Mouse (Mus musculus) adrenal gland, adult 18-20 months (tissue): Measurements from ENCODE around the gene Coro1b. TPM values are rescaled to one million over a fixed set of nuclear protein-coding genes. Genes with fewer than 3 reads are reported as not detected.
A peak's percentile ranks its signal among the peaks of the same experiment; 100 is the strongest.

Experiments
- DNase-seq, 2 experiments: peaks; one replicate each; pipeline ENCODE4 v3.0.0; 2021 to 2022; ENCODE audit warnings: low spot score in 2 of 2
- total RNA-seq, 2 experiments: library from RNA; stranded (reverse); gene quantifications; 1 replicate in 1 of 2; 2 replicates in 1 of 2; pipeline ENCODE4 v1.2.3; 2021

Coro1b gene
- total RNA-seq, 2 experiments from 2014 or later, result 145 to 150 TPM

DNA sequence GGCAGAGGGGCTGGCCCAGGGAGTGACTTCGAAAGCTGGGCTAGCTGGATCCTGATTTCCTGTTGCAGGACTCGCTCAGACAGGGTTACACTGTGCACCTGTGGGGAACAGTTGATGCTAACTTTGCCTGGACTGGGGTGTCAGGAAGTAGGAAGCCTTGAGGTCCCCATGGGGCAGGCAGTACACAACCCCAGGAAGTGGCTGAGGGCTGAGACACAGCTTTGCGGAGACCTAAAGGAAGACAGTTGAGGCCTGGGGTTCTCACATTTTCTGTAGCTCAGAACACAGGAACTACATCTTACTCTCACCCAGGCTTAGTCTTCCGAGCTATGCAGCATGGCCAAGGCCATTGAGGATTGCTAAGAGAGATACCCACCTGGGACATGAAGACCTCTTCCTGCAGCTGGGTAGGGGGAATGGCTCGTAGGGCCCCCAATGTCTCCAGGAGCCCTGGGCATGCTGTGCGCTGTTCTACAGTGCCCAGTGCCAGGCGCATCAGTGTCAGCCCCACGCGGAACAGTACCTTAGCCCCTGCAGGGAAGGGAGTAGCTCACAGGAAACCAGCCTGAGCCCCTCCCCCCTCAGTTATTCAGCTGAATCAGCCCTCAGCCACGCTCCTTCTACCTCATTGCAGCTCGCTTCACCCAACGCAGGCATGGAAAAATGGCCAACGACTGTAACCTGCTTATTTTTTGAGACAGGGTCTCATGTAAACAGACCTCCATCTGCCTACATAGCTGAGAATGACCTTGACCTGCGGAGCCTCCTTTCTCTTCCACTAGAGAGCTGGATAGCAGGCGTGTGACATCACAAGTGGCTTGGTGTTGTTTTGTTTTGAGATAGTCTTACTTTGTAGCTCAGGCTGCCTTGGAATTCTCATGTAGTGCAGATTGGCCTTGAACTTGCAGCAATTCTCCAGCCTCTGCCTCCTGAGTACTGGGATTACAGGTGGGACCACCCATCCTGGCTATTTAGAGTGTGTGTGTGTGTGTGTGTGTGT, 36.9 kb downstream of the Coro1b start:
- no peak for DNase-seq

DNA sequence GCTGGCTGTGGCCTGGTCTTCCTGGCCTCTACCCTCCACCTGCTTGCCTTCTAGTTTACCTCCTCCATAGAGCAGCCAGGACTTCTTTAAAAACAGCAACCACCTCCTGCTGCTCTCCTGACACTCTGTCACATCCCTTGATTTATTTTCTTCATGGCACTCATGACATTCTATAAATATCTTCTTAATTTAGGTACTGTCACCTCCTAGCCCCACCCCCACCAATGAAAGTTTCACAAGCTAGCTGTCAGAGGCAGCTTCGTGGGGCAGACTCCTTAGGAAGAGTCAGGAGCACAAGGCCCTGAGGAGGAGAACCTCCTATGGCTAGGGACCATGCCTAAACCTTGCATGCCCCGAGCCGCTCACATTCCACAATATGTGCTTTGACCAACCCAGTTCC, 38.9 kb downstream of the Coro1b start:
- DNase-seq, result no peak

DNA sequence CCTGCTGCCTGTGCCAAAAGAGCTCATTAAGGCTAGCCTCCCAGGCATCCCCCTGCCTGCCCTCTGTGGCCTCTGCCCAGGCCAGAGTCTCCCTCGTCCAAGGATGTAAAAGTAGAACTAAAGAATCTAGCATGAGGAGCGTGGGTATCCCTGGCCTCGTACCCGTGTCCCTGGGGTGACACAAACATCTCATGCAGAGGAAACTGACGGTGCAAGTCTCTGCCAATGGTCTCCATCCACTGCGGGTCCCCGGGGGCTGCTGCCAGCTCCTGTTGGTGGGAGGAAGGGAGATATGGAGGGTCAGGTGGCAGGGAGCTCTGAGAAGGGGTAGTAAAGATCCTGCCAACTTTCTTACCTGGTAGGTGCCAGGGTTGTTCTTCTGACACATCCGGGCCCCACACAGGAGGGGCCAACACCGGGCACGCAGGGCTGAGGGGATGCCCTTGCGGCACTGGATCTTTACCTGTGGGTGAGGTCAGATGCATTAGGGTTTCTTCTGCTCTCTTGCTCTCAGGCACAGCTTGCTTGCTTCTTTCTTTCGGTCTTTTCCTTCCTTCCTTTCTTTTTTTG, 40.7 kb downstream of the Coro1b start:
- no peak for DNase-seq

DNA sequence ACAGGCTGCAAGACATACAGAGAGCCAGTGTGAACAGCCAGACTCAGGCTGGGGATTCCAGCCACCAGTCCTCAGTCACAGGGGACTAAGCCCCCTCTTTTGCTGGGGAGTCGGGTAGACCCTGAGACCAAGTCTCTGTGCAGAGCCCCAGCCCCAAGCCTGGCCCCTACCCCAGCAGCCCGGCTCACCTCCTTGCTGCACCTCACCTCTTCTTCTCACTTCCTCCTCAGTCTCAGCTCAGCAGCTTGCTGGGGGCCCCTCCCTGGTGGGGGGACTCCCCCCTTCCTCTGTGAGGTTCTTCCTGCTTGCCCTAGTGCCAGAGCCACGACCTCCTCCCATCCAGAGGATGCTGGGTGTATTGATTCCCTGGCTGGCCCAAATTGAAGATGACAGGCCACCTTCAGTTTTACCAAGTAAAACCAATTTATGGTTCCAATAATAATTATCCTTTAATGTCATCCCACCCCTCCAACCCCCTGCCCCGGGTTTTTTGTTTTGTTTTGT, 42.5 kb downstream of the Coro1b start, which contains the start of gene Tbc1d10c:
Tbc1d10c (minus strand) TSS at position 454 of the 504 bp plus-strand sequence.
- no peak for DNase-seq

DNA sequence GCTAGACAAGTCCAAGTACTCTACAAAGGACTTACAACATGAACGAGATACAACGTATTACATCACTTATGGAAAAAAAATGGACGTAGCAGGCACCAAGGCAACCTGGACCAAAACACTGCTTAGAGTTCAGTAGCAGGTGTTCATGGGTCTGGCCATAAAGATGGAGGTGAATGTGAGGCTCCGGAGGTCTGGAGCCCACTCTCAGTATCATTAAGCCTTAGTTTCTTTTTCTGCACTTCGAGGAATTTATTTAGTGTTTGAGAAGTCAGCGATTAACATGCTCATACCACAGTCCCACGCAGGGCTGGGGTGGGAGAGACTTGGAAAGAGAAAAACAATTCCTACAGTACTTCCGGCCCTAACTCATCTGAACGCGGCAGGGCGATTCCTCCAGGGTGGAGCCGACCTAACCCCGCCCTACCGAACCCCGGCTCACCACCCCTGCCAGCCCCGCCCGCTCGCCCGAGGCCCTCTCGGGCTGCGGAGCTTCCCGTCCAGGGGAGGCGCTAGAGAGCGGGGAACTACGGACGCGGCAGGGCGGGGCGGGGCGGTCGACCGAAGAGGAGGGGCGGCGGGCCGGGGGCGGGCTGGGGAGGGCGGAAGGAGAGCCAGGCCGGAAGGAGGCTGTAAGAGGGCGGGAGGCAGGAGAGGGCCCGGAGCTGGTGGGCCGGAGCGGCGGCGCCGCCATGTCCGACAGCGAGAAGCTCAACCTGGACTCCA, 43.3 kb downstream of the Coro1b start, which contains the start of gene Ppp1ca:
Ppp1ca (plus strand) TSS at position 538 of the 723 bp plus-strand sequence.
- DNase-seq, result peak; percentile 98

DNA sequence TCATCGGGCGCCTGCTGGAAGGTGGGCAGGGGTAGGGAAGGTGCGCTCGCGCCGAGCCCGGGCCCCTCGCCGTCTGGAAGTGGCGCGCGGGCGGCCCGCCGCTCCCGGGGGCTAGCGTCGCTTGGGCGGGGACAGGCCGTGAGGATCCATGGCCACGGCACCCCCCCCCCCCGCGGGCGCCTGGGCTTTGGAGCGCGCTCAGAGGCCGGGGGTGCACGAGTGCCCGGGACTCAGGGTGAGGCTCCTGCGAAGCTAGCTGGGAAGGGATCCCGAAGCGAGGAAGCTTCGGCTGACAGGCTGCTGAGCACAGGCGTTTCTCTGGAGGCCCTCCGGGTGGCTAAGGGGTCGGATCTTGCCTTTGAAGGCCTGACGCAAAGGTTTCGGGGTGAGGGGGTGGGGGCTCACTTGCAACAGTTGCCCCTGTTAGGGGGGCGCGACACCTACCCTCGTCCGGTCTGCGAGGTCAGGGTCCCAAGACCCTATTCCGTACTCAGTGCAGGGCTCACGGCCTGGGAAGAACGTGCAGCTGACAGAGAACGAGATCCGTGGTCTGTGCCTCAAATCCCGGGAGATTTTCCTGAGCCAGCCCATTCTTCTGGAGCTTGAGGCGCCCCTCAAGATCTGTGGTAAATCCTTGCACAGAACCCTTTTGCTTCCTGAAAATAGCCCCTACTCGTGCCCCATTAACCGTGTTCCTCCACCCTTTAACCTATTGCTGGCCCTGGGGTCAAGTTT, 44.0 kb downstream of the Coro1b start:
- no peak for DNase-seq

DNA sequence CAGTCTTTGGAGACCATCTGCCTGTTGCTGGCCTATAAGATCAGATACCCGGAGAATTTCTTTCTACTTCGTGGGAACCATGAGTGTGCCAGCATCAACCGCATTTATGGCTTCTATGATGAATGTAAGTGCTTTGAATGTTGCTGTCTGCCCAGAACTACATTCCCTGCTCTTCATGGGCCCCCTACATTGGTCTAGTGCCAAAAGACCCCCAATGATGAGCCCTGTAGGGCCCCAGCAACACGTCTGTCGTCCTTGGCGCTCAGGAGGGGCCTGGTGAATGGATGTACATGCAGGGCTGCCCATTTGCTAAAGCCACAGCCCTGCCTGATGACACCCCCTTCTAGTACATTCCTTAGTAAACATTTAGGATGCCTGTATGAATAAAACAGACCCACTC, 44.7 kb downstream of the Coro1b start:
- DNase-seq, result no peak

DNA sequence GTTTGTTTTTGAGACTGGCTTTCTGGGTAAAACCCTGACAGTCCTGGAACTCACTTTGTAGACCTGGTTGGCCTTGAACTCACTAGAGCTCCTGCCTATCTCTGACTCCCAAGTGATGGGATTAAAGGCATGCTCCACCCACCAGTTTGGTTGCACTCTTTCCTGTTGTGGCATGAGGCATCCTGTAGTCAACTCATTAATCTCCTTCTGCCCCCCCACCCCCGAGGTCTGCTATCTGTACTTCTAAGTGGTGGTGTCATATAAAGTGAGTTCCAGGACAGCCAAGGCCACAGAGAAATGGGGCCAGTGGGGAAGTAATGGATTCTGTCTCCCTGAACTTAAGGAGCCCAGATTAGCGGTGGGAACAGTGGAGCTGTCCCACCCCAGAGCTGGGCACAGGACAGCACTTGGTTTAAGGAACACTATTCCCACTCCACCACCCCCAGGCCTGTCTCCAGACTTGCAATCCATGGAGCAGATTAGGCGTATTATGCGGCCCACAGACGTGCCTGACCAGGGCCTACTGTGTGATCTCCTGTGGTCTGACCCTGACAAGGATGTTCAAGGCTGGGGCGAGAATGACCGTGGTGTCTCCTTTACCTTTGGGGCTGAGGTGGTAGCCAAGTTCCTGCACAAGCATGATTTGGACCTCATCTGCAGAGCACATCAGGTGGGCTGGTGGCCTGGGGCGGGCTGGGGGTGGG, 45.8 kb downstream of the Coro1b start:
- DNase-seq, result no peak

DNA sequence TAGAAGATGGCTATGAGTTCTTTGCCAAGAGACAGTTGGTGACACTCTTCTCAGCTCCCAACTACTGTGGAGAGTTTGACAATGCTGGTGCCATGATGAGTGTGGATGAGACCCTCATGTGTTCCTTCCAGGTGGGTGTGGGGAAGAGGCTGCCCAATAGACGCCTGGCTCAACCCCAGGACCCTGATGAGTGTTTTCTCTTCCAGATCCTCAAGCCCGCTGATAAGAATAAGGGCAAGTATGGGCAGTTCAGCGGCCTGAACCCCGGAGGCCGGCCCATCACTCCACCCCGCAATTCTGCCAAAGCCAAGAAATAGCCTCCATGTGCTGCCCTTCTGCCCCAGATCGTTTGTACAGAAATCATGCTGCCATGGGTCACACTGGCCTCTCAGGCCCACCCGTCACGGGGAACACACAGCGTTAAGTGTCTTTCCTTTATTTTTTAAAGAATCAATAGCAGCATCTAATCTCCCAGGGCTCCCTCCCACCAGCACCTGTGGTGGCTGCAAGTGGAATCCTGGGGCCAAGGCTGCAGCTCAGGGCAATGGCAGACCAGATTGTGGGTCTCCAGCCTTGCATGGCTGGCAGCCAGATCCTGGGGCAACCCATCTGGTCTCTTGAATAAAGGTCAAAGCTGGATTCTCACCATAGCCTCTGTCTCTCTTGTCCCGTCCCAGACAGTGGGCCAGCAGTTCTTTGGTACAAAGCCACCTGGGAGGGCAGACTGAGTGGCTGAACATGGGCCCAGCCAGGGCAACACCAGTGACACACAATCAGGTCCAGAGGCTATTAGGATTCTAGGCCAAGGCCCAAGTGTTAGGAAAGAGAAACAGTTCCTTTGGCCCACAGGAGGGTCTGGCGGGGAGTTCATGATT, 46.6 kb downstream of the Coro1b start:
- DNase-seq, result no peak

DNA sequence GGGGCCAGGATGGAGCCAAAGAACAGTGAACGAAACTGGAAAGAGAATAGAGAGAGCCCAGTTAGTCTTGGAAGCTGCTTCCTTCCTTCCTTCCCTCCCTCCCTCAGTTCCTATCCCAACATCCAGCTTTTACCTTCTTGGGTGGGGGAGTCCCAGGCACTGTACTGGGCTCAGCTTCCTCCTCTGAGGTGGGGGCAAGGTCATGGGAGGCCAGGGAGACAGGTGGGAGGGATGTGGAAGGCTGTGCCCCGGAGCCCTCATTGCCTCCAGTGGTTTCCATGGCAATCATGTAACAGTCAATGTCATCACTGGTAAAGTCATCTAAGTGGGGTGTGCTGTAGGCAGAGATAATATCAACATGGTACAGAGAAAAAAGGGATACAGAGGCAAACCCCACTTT, 47.6 kb downstream of the Coro1b start:
- DNase-seq, result no peak

DNA sequence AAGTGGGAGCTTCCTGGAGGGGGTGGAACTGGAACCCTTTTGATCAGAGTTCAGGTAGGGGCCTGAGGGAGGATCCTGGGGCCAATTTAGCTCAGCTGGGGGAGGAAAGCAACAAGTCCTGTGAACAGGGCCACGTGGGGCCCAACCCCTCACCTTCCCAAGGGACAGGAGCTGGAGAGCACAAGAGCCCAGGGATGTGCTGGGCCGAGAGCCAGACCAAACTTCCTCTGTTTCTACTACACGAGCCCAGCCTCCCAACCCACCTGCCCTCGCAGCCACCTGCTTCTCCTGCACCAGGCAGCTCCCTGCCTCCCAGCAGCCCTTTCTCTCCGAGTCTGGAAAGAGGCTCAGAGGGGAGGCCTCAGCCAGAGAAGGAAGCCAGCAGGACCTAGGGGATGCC, 48.1 kb downstream of the Coro1b start:
- no peak for DNase-seq

DNA sequence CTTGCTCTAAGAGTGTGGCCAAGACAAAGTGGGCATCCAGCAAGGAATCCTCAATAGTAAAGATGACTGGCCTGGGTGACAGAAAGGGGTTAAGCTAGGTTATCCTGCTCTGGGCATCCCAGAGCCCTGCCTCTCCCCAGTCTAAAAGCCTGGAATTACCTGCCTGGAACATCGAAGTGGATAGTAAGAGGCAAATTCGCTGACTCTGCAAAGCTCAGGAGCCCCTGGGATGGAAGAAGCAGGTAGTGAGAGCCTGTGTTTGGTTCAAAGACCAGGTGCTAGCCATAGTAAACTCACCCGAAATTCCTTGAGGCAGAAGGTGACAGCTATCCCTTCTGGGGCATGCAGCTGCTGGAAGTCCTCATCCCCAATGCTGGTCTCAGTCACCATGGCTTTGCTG, 48.8 kb downstream of the Coro1b start:
- no peak for DNase-seq

DNA sequence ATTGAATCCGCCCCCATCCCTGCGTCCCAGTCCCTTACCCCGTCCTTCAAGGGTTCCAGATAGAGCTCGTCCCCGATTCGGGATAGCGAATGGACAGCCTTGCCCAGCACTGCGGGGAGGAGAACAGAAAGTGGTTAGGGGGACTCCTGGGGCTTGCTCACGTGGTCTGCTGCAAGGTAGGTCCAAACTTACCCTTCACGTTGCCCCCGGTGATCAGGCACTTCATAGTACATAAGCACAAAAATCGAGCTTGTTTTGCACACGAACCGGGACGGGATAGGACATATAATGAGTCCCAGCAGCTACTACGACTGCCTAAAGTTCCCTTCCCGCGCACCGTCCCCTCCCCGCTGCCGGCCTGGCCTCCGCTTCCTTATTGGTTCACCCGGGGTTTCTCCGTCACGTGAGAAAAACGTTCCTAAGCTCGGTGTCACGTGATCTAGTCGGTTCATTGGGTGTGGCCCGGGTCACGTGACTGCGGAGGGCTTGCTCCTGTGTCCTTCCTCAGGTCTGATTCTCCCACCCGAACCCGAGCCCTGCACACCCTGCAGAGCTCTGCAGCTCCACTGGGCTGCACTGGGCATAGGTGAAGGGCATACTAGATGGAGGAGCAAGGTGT, 53.0 kb downstream of the Coro1b start, which contains the start of gene Rad9a:
Rad9a (minus strand) TSS at position 372 of the 619 bp plus-strand sequence.
- DNase-seq, result peak; percentile 87 to 89

DNA sequence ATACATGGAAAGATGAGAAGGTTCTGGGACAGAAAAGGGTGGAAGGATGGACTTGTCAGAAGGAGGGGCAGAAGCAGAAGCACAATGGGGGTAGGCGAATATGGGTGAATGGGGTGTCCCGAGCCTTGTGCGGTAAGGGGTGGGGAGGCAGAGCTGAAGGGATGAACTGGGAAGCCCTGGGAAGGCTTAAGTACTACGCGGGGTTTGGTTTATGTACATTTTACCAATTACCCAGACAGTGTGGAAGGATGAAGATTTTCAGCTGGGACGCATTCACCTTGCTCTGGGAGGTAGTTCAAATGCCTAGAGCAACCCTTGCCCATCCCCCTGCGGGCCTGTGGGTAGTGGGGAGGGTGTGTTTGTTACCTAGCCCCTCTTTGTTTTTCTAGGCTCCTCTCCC, 53.7 kb downstream of the Coro1b start:
- no peak for DNase-seq

DNA sequence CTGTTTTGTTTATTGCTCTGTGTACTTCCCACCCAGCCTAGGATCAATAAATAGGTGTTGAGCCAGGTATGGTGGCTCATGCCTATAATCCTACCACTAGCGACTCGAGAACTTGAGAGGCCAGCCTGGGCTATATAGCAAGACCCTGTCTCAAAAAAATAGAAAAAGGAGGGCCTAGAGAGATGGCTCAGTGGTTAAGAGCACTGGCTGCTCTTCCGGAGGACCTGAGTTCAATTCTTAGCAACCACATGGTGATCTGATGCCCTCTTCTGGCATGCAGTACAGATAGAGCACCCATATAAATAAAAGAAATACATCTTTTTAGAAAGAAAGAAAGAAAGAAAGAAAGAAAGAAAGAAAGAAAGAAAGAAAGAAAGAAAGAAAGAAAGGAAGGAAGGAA, 54.7 kb downstream of the Coro1b start:
- no peak for DNase-seq
